Mouse (Mus musculus) lung, postnatal 10 days (tissue): ENCODE results near the gene Mctp2.

Experiments used
- DNase-seq: peaks from one replicate; pipeline ENCODE4 v3.0.0; 2021

Mctp2 gene

DNA sequence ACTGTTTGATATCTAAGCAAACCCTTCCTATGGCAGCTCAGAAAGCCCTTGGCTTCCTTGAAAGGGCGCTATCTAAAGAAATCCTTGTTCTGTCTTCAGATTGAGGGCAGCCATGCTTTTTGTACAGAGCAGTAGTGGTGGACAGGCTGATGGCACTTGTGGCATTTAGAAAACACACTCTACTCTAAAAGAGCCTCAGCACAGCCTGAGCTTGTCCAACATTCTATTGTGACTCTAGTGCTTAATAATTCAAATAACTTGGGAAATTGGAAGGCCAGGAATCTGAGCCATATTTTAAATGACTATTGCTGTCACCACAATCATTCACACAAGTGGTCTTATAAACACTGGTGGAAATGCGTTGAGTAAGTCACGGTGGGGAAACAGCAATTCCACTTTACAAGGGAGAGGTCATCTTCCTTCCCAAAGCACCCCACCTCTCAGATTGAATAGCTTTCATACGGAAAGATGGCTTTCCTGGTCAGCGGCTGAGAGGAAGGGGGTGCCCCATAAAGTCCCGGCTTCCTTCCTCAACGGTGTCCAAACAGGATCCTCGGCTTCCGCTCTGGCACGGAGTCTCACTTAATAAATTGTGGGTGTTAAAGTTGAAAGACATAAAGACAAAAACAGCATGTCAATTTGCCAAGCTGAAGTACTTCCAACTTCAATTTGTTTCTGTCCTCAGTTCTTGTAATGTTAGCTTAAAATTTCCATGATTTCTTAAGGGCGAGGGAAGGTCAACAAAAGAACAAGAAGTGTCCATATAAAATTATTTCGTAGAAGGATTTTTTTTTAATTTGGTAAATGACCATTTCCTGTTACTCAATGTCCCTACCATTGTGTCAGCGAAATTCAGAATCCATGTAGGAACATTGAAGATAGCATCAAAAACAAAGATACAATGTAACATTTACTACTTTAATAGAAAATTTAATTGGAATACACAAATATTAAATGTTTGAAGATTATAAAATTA lies 140.4 kb downstream of the Mctp2 start:
- peak; percentile 70 for DNase-seq

DNA sequence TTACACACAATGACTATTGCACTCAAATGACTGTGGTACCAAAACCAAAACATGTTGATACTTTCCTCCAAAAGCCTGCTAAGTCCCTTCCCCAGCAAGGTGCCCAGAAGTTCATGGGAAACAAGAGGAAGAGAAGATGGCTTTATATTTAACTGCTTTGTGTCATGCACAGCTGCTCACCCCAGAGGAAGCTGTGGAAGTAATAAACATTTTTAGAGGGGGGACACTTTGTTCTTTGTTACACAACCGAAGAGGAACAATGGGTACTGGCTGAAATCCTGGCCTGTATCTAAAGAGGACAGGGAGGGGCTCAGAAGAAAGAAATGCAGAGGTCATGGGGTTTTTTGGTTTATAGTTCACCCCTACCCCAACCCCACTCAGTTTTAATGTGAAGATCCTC lies 144.2 kb downstream of the Mctp2 start:
- peak; percentile 3 for DNase-seq

DNA sequence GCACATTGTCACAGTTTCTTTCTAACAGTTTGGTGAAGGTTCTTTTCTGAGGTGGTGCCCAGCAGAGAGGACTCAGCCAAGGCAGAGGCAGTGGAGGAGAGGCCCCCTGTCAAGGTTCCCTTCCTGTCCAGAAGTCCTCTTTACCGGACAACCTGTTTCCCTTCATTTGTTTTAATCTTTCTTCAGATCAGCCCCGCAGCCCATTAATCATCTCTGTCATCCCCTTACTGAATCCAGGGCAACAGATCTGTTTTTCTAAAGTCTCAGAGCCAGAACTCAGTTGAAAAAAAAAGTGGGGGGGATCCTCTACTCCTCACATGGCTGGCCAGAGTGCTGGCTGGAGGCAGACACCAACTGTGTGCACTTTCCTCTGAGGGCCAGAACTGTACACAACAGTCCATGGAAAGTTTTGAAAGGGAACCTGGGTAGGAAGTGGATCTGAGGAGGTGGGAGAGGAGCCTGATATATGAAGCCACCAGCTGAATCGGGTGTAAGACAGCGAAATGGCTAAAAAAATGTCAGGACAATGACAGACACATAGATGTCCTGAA lies 146.8 kb downstream of the Mctp2 start:
- DNase-seq = no peak

DNA sequence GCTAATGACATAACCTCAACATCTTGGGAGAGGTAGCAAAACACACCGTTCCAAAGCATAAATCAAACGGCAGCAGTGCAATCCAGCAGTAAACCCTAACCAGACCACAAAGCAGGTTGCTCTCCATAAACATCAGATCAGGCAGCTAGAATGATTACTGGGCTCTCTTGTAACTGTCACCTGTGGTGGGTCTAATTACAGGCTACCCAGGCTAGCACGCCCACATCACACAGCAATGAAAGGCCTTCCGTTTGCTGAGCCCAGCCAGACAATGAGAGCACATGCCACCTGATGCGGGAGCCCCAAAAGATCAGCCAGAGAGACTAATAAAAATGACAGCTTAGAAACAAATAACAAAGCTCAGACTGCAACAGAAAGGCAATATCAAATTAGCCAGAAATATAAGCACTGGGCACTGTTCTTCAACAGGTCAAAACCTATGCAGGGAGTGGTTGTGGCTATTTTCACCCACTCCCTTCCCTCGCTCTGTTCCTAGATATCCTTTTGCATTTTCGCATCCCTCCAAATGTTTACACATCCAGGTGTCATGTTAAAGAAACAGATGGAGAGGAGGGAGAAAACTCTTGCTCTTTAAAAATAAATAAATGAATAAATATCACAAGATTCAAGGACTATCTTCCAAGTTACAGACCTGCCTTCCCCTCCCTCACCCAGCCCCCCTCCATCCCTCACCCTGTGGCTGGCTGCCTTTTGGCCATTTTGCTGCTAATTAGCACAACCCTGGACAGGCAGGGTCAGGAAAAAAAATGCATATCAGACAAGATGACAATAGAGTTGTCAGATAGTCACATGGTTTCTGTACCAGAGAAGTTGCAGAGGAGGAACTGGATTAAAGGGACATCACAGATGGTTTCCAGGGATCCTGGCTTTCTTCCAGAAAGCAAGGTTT lies 155.4 kb downstream of the Mctp2 start:
- no peak for DNase-seq

DNA sequence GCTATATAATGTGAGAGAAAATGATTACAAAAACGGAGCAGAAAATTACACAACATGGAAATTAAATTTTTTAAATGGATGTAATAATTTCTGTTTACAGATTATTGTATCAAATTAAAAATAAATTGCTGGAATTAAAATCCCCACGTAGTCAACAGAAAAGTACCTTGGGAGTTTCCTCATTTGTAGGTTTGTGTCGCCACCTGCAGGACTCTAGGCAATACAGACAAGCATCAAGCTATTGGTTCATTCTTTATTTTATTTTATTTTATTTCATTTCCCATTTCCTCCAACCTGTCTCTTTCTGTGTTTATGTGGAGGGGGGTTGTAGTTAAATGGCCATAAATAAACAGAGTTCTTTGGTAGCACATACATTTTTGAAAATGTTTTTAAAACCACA lies 157.3 kb downstream of the Mctp2 start:
- DNase-seq = peak; percentile 51

DNA sequence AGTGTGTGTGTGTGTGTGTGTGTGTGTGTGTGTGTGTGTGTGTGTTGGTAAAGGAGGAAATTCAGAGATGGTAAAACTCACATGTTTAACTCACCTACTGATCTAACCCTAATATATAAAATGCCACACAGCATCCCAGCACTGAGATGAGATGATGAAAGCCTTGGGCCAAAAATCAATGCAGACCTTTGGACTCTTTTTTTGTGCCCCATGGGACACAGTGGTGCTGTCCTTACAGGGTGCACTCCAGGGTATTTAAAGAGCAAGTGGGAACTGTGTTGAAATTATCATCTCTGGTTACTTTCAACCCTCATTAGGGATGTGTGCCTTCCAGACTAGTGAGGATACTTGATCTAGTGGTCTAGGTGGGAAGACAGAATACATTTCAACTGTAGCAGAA lies 159.6 kb downstream of the Mctp2 start:
- no peak for DNase-seq

DNA sequence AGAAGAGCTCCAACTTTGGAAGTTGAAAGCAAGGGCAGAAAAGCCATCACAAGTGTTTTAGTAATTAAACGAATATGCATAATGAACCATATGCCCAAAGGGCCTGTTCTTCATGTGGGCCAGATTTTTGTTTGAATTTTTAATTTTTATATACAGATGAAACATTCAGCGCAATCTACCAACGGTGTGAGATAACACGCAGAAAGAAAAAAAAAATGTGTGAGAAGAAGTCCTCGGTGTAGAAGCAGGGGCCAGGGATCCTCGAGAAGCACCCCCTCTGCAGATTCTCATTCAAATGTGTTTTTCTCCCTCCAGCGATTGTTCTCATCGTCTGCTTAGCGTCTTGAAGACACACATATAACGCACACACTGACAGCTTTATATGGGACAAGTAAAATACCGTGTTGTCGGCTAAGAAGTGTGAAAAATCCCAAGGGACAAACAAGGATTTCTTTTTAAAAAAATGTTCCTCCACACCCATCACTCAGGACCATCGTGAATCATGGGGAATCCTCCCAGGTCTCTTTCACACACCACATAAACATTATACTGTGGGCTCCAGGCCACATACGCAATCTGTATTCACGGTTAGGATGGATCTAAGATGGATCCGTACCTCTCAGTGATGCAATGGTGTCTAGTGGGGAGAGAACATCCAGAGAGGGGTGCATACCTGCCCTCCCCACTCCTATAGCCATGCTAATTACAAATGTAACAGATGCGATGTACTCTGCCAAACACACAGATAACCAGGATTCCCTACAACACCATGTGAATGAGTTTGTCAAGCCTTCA lies 160.5 kb downstream of the Mctp2 start:
- DNase-seq = no peak

DNA sequence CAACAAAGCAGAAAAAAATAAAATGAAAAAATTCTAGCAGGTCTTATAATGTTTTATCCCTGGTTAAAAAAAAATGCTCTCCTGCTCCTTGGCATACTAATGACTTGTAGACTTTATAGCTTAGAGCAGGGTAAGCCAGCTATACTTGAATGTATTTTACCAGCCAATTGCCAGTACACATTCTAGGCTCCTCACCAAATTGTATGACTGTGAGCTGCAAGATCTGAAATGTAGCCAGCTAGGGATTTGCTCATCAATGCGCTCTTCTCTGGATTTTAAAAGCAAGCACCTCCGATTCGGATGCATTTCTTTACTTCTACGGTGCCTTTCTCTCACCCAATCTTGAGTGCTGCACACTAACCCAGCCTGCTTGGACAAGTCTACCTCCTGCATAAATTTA lies 167.7 kb downstream of the Mctp2 start:
- DNase-seq = no peak

DNA sequence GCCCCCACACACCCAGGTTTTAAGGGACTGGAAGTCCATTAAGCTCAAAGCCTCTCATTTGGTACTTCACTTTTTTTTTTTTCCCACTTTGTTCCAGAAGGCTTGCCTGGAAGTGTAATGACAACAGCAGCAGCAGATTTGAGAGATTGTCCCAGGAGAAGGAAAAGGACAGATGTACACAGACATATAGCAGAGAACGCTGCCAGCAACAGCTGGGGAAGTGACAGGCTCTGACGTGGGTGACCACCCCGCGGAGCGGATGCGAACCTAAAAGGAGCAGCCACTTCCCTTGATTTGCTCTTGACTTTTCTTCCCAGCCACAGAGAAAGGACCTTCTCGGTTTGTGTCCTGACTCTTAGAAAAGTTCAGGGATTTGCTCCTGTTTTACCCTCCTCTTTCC lies 185.4 kb downstream of the Mctp2 start:
- no peak for DNase-seq

DNA sequence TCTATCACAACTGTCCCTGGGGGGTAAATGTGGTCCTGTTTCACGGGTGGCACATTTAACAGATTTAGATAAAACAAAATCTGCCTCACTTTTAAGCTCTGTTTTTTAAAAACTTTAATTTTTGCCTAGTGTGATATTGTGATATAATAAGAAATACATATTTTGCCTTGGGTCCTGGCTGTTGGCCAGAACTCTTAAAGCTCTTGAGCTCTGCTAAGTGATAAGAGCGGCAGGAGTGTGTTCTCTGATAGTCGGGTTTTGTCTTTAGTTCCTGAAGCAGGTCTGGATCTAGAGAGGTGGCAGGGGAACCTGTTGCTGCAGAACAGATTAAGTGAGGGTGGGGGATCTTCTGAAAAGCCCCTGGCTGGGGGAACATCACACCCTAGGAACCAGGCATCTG lies 186.7 kb downstream of the Mctp2 start:
- DNase-seq = no peak

DNA sequence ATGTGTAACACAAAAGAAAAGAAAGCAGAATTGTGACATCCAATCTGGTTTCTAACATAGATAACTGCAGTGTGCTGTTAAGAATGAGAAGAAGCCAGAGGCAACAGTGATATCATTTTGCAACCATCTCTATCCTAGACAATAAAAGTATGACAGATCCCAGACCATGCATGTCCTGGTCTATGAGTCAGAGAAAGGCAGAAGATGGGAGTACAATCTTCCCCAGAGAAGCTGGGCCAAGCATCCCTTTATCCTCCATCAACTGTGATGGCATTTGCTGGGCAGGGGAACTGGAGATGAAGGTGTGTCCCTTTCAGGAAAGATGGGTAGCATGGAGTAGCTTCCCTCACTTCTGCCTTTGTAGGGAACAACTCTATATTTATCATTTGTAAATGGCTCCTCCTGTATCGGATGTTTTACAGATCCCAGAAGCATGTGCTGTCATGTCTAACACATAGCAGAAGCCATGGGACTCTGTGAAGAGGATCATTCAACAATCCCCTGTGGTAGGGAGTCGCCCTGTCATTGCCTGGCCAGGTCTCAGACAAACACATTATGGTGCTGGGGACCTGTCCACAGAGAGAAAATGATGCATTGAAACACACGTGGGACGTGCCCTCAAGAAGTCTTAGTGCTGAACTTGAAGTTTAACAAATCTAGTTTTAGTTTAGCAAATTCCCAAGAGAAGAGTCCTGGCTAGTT lies 188.9 kb downstream of the Mctp2 start:
- no peak for DNase-seq

DNA sequence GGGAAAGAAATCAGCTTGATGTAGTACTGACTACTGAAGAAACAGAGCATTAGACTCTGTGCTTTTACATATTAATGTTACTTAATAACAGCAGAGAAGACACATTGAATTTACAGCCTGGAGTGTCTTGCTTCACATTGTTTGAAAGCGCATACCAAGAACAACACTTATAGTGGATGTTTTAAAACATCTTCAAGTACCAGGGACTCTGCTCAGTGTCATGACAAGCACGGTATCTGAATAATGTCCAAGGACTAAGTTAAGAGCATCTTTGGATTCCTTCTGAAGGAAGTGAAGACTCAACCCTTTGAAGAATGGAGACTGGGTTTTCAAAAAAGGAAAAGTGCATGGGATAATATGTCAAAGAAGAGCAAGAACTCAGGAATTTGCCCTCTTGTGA lies 191.3 kb downstream of the Mctp2 start:
- no peak for DNase-seq

DNA sequence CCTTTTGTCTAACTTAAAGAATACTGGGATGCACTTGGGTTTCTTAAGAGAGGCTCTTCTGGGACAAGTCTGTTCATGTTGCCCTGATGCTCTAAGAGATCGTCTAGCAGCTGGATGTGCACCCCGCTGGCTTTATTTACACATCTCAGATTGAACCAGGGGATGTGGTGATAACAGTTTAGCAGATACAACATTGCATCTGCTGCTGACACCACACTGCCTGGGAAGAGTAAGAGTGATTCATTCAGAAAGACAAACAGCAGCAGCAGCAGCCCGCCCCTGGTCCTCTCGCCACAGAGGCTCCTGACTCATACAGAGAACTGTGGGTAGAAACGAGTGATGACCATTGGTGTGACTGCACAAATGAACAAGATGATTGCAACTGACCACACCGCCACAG lies 195.8 kb downstream of the Mctp2 start:
- no peak for DNase-seq

DNA sequence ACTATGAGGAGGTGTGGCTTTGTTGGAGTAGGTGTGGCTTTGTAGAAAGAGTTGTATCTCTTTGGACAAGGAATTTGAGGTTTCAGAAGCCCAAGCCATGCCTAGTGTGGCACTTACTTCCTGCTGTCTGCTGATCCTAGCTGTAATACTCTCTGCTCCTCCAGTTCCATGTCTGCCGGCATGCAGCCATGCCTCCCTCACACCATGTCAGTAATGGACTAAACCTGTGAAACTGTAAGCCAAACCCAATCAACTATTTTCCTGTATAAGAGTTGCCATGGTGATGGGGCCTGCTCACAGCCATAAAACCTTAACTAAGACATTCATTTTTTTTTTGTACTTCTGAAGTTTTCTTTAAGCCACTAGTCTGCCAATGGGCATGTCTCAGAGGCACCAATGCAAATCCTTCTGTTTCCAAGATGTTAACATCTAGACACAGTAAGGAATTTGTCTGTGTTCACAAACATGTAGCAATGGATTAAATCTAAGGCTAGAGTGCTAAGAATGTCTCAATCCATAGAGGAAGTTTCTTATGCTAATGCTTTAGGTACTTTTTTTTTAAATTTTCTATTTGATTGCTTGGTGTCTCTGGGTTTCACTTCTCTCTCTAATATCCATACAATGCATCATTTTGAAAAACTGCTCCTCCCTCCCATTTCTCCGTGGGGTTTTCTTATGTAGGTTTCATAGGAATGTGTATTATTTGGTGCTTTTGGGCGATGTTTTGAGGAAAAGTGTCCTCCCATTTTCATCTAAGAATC lies 197.6 kb downstream of the Mctp2 start:
- no peak for DNase-seq

DNA sequence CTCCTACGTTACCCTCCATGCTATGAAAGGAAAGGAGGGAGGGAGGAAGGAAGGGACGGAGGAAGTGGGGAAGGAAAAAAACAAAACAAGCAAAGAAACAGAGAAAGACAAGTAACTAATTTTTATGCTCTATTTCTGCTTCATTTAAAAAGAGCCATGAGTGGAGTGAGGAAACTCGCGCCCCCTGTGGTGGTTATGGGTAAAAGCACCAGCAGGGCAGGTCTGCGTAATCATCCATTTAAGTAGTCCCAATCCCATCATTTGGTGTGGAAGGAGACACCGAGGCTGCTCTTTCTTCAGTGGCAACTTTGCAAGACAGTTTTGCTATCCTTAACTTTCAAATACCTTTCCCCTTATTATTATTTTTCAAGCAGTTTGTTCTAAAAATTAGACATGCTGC lies 202.2 kb downstream of the Mctp2 start:
- no peak for DNase-seq

DNA sequence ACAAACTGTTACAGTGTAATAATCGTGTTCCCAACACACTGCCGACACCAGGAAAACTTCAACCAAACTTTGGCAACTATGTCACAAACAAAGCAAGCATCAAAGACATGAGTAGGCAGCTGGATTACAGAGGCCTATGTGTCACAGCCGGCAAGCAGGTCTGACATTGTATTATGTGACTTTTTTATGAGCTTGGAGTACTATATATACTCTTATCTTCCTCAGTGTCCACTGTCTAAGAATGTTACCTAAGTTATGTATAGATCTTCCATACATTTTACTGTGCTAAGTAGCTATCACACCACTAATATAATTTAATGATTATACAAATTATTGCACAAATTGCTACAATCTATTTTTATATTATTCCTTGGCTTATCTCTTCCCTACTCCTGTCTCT lies 202.8 kb downstream of the Mctp2 start:
- DNase-seq = no peak

DNA sequence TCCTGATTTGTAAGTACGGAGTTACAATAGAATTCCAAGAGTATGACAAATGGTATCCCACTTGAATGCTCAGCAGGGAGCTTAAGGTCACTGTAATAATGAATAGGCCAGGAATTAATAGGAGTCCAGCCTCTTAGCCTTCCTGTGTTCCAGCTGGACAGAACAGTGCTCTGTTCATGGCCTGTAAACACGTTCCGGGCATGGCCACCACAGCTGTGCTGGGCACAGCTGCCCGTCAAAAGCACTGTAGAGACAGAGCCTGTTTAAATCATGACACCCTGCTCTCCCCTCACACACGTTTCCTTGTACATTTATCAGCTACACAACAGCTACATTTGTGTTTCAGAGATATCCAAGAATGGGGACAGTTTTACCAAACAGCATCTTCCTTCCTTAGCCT lies 205.7 kb downstream of the Mctp2 start:
- no peak for DNase-seq

DNA sequence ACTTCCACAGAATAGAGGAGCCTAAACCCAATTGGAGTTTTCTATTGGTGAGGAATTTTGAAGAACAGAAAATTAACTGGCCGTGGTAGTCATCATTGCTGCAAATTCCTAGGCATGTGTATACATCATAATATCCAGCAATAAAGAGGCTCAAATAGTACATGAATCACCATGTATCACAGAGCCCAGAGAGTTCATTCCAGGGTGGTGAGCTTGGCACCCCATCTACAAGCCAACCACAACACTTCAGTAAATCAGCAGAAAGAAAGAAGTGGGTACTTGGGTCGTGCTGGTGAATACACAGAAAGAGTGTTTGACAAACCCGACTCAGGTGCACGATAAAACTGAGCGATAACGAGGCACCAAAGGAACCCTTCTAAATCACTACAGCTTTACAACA lies 207.8 kb downstream of the Mctp2 start:
- DNase-seq = no peak

DNA sequence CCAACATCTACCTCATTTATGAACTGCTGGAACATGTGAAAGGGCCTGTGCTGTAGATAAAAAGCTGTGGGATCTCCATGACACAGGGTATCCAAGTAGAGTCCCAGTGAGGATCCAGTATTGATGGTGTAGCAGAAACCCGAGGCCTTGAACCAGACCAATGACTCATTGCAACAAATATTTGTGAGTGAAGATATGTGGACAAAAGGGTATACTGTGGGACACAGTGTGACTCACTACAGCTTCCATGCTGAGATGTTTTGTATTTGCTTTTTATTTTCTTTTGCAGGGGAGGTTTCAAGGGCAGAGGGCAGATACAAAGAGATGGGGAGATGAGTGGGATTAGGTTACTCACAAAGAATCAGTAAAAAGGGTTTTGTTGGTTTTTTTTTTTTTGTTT lies 209.4 kb downstream of the Mctp2 start:
- DNase-seq = no peak

DNA sequence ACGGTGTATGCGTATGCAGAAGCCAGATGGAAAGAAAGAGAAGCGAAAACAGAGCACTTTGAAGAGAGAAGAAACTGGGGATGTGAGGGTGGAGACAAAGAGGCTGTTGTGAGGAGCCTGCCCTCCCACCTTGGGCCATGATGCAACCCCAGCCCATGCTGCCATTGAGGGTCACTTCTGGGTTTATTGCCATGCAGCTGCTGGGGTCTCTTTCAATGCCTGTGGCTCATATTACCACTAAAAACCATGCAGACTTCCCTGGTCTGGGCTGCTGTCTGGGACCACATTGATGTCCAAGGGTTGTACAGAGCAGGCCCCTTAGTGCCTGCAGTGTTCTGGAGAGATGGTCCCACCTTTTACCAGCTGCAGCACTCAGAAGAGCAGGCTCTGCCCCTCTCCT lies 210.0 kb downstream of the Mctp2 start:
- no peak for DNase-seq

DNA sequence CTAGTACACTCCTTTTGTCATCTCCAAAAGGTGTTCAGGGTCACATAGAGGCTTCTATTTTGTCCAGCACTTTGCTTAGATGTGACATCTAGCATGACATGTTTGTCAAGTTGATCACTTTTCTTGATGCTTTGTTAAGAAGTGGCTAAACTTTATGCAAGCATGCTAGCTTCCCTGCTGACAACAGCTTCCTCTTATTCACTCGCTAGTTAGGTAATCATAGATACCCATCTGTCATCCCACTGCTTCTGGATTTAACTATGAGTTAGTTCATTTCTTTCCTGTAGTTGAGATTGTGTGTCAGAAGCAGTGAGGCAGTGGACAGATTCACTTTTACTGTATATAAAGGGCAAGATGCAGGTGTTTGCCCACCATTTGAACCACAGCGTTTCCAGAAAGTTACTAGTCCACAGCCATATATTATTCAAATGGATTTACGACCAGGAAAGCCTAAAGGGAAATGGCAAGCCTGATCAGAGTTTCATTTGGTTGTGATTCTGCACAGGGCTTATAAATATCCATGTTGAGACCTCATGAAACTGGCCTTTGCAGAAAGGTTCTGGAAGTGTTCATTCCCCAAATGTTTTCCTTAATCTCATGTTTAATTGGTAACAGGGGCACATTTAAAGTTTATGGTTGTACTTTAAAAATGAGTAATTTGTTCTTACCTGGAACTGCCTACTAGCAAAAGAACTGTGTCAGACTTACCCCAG lies 216.8 kb downstream of the Mctp2 start:
- DNase-seq = no peak
